Mouse (Mus musculus): ENCODE results near the gene Sgms2. TPM values are rescaled to one million over a fixed set of nuclear protein-coding genes. Genes with fewer than 3 reads are reported as not detected.

Gene Sgms2
- polyA plus RNA-seq, 1 experiment, result 2.8 TPM

DNA sequence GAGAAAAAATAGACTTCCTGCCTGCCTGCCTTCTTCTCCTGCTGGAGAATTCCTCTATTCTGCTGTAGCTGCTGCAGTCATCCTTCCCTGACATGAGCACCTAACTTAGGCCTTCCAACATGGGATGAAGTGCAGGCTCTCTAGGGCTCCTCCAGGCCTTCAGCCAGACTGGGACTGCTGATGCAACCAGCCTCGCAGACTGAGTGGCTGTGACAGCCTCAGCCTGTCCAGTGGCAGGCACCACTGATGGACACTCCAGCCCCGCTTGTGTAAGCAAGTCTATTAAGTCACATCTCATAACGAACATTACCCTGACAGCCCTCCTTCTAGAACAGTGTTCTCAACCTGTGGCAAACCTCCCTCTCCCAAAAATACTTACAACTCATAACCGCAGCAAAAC, 217.1 kb downstream of the Sgms2 start:
- Histone ChIP-seq H3K4me1 (ENCODE audit: control insufficient read depth, insufficient read depth, low read length) (no peaks in the 10 kb centered on the region), H3K4me3 (replicated peaks; ENCODE audit: insufficient read depth, low read depth, low read length) (no peak overlapping the region), H3K27ac (ENCODE audit: insufficient read depth, low read length) (no peak overlapping the region), H3K27me3 (ENCODE audit: control insufficient read depth, insufficient read depth, low read length) (no peaks in the 10 kb centered on the region)
- TF ChIP-seq CTCF (IDR thresholded peaks at IDR 0.05; ENCODE audit: borderline replicate concordance, insufficient read depth, low read depth, low read length) (no peak), POLR2A (IDR thresholded peaks at IDR 0.05; ENCODE audit: borderline replicate concordance, insufficient read depth, low read length) (no peak)
- 85% methylated on average over 4 of the region's 4 CpGs for WGBS
- DNase-seq, result no peak

DNA sequence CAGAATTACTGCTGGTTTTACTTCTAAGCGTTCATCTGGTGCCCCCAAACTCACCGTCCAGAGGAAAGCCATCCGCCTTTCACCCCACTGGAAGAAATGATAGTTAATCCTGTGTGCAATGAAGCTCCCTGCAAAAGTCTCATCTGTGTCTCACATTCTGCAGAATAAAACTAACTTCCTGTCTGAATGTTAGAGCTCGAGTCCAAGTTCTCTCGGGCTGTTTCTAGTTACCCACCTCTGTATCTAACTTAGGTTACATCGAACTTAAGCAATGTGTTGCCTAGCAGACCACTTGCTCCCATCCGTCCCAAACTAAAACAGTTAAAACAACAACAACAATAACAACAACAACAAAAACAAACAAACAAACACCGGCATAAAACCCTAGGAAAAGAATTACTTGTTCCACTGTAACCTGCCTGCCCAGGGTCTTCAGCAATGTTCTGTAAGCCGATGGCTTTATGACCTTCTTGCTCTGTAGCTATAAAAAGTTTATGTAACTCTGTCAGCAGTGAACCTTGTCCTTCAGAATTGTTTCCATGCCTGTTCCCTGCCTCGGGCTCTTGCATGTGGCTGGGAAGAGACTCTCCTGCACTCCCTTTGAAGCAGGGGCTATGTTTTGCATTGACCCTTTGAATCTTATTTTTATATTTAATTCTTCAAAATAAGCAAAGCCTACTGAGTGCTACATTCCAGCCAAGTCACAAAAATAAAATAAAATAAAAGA, 218.7 kb downstream of the Sgms2 start:
- WGBS, result 43% methylated on average over 10 of the region's 10 CpGs
- TF ChIP-seq CTCF (IDR thresholded peaks at IDR 0.05; ENCODE audit: borderline replicate concordance, insufficient read depth, low read depth, low read length) (no peak), POLR2A (IDR thresholded peaks at IDR 0.05; ENCODE audit: borderline replicate concordance, insufficient read depth, low read length) (no peak)
- Histone ChIP-seq H3K4me3 (replicated peaks; ENCODE audit: insufficient read depth, low read depth, low read length) (peak overlapping the region; percentile 94), H3K27me3 (ENCODE audit: control insufficient read depth, insufficient read depth, low read length) (no peaks in the 10 kb centered on the region), H3K4me1 (ENCODE audit: control insufficient read depth, insufficient read depth, low read length) (no peaks in the 10 kb centered on the region), H3K27ac (ENCODE audit: insufficient read depth, low read length) (no peak overlapping the region)
- DNase-seq, result no peak

DNA sequence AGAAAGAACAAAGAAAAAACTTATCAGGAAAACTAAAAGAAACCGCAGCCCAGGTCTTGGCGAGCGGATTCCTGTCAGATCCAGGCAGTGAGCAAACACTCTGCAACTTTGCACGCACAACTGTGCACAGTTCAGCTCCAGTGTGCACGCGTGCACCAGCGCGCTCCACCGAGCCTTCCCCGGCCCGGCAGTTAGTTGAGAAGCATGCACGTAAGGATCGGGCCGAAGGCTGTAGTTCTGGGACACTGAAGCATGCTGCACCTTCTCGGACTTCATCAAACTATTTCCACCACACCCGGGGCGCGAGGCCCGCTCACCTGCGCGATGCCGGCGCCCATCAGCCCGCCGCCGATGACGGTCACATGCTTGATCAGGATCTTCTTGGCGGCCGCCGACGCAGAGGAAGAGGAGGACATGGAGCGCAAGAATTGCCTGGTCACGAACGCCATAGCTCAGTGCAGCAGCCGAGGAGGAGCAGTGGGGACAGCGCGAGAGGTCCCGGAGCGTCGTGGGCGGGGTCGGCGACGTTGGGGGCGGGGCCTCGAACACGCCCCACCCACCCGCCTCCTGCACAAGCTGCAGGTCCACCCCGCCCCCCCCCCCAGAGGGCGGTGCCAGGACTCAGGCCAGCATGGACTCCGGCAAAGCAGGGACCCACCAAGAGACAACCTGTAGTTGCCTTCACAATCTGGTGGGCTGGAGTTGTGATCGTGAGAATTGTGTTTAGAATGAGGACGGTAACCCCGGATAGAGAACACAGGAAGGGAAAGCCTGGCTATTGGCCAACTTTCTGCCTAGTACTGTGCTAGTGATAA, 219.4 kb downstream of the Sgms2 start, which contains the start of gene Hadh:
Hadh (minus strand) TSS at position 543 of the 815 bp plus-strand sequence.
- Histone ChIP-seq H3K4me3 (replicated peaks; ENCODE audit: insufficient read depth, low read depth, low read length) (peak within 1 kb of the TSS; percentile 94), H3K27me3 (ENCODE audit: control insufficient read depth, insufficient read depth, low read length) (no peaks in the 10 kb centered on the region), H3K4me1 (ENCODE audit: control insufficient read depth, insufficient read depth, low read length) (no peaks in the 10 kb centered on the region), H3K27ac (ENCODE audit: insufficient read depth, low read length) (no peak within 1 kb of the TSS)
- under 1% methylated on average over 53 of the region's 54 CpGs for WGBS
- peak; percentile 74 to 76 for DNase-seq
- TF ChIP-seq POLR2A (IDR thresholded peaks at IDR 0.05; ENCODE audit: borderline replicate concordance, insufficient read depth, low read length) (peak; percentile 38; the same call in 1 of the 2 replicates), CTCF (IDR thresholded peaks at IDR 0.05; ENCODE audit: borderline replicate concordance, insufficient read depth, low read depth, low read length) (no peak)

DNA sequence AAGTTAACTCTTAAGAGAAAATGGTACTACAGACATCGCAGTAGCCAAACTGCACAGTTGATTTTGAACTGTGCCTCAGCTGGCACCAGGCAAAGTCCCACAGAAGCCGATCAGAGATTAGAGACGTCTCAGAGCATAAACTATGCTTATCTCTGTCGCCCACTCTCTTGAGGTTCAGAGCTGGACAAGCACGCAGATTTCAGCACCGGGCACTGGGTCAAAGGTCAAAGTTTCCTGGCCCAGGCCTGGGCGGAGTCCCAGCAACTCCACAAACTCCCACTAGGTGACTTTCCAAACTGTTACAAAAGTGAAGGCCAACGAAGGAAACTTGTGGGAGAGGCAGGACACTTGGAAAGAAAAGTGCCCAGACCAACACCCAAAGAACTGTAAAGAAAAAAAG, 220.1 kb downstream of the Sgms2 start:
- no peak overlapping the region for H3K4me3 ChIP-seq (replicated peaks; ENCODE audit: insufficient read depth, low read depth, low read length)
- WGBS, result 14% methylated on average over 8 of the region's 8 CpGs
- no peaks in the 10 kb centered on the region for H3K4me1 ChIP-seq (ENCODE audit: control insufficient read depth, insufficient read depth, low read length)
- no peak for DNase-seq
- H3K27ac ChIP-seq (ENCODE audit: insufficient read depth, low read length), result no peak overlapping the region
- TF ChIP-seq POLR2A (IDR thresholded peaks at IDR 0.05; ENCODE audit: borderline replicate concordance, insufficient read depth, low read length) (no peak), CTCF (IDR thresholded peaks at IDR 0.05; ENCODE audit: borderline replicate concordance, insufficient read depth, low read depth, low read length) (no peak)
- no peaks in the 10 kb centered on the region for H3K27me3 ChIP-seq (ENCODE audit: control insufficient read depth, insufficient read depth, low read length)

DNA sequence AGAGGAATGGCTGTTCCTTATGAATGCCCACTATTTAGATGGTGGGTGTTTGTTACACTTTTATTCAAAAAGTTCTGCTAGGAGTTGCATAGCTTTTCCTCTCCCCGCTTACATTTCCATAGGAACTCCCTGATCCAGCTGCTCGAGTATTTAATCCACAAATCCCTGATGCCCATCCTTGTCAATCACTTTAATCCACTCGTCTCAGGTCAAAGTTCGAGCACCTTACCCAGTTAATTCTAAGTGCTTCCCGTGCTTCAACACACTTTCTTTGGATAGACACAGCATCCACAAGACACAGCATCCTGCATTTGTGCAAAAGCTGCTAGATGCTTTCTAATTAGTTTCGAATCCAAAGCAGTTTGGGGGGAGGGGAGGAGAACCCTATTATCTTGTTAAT, 220.8 kb downstream of the Sgms2 start:
- no peak overlapping the region for H3K27ac ChIP-seq (ENCODE audit: insufficient read depth, low read length)
- H3K4me1 ChIP-seq (ENCODE audit: control insufficient read depth, insufficient read depth, low read length), result no peaks in the 10 kb centered on the region
- H3K4me3 ChIP-seq (replicated peaks; ENCODE audit: insufficient read depth, low read depth, low read length), result no peak overlapping the region
- WGBS, result 67% methylated on average over 6 of the region's 6 CpGs
- DNase-seq, result no peak
- H3K27me3 ChIP-seq (ENCODE audit: control insufficient read depth, insufficient read depth, low read length), result no peaks in the 10 kb centered on the region
- TF ChIP-seq POLR2A (IDR thresholded peaks at IDR 0.05; ENCODE audit: borderline replicate concordance, insufficient read depth, low read length), result no peak
- no peak for TF ChIP-seq CTCF (IDR thresholded peaks at IDR 0.05; ENCODE audit: borderline replicate concordance, insufficient read depth, low read depth, low read length)

Other genes starting within 250 kb of the Sgms2 start
- 39.6 and 40.5 TPM in 2 replicates for gene Hadh, start 219.3 kb downstream of the Sgms2 start, polyA plus RNA-seq (2012; rRNA removed)
- gene Cyp2u1, start 188.2 kb downstream of the Sgms2 start, polyA plus RNA-seq (2012; rRNA removed), result 13.1 and 13.8 TPM in 2 replicates
- 78.0 and 78.9 TPM in 2 replicates for gene Papss1, start 73.4 kb upstream of the Sgms2 start, polyA plus RNA-seq (2012; rRNA removed)

Measured in cerebellum, adult 2 months (tissue).